Mouse (Mus musculus): Measurements from ENCODE around the gene Pdyn.
A peak's percentile ranks its signal among the peaks of the same experiment; 100 is the strongest.

Gene Pdyn

GRCm38 (mm10) chr2:129679066-129679465 is 20.6 kb downstream of the Pdyn start:
- DNase-seq (ENCODE audit: low read depth, low spot score), result no peak
- Histone ChIP-seq H3K27me3 (ENCODE audit: control insufficient read depth, insufficient read depth, low read length, poor library complexity, severe bottlenecking) (no peaks in the 10 kb centered on the region), H3K36me3 (ENCODE audit: control insufficient read depth, insufficient read depth, low read length, poor library complexity, severe bottlenecking) (no peaks in the 10 kb centered on the region)

DNA sequence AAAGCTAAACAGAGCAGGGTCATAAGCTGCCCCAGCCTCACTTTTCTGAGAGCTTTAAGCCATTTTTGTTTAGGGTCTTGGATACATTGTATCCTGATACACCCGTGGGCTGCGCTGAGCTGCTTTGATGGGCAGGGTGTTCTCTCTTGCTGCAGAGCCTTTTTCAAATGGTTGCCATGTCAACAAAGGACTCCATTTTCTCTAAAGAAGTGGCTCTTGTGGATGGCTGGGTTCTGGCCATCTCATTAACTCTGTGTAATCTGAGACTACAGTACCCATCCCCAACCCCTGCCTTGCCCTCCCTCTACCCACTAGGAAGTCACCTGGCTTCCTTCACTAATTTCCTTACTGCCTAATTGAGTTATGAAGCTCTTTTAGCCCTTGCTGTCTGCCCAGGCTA is 22.0 kb downstream of the Pdyn start:
- DNase-seq (ENCODE audit: low read depth, low spot score), result no peak
- no peaks in the 10 kb centered on the region for H3K36me3 ChIP-seq (ENCODE audit: control insufficient read depth, insufficient read depth, low read length, poor library complexity, severe bottlenecking)
- no peaks in the 10 kb centered on the region for H3K27me3 ChIP-seq (ENCODE audit: control insufficient read depth, insufficient read depth, low read length, poor library complexity, severe bottlenecking)

DNA sequence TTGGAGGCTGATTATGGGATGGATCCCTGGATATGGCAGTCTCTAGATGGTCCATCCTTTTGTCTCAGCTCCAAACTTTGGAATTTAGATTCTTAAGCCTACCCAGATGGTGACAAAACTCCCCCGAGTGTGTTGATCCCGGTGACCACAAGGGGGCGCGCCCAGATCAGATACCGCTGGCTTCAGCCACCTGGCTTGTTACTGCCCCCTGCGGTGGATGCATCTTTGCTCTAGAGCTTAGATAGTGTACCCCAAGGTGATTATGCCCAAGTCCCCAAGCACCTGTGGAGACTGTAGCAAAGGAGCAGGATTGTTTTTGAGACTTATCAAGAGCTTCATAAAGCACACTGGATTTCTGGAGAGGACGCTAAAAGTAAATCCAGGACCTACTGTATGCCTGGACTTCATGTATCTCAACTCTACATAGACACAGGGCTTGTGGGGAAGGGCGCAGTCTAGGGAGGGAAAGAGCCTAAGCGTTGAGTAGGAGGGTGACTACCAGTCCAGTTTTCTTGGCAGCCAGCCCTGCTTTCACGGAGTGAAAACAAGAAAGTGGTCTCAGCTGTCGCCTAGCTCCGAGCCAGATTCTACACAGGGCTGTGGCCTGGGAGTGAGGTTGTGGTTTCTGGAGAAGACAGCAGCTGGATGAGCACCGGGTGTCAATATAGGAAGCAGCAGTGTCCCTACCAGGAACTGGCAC is 24.6 kb downstream of the Pdyn start:
- H3K36me3 ChIP-seq (ENCODE audit: control insufficient read depth, insufficient read depth, low read length, poor library complexity, severe bottlenecking), result no peaks in the 10 kb centered on the region
- DNase-seq (ENCODE audit: low read depth, low spot score), result peak; percentile 89
- H3K27me3 ChIP-seq (ENCODE audit: control insufficient read depth, insufficient read depth, low read length, poor library complexity, severe bottlenecking), result no peaks in the 10 kb centered on the region

GRCm38 (mm10) chr2:129671911-129672310 is 27.7 kb downstream of the Pdyn start:
- Histone ChIP-seq H3K36me3 (ENCODE audit: control insufficient read depth, insufficient read depth, low read length, poor library complexity, severe bottlenecking) (no peaks in the 10 kb centered on the region), H3K27me3 (ENCODE audit: control insufficient read depth, insufficient read depth, low read length, poor library complexity, severe bottlenecking) (no peaks in the 10 kb centered on the region)
- no peak for DNase-seq (ENCODE audit: low read depth, low spot score)

DNA sequence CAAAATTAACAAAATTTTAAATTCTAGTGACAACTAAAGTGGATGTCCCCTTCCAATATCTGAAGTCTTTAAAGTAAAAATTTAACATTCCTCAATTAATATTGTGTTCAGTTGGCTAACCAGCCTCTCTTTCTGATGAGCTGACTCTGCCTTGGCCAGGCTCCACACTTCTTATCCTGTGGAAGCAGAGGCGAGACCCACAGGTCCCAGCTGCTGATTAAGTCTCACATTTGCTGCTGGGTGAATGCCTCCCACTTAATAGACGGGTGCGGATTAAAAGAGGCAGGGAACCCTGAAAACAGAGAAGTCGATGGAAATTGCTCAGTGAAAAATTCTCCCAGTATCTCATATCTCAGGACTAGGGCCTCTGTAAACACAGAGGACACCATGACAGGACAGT is 37.2 kb downstream of the Pdyn start:
- DNase-seq (ENCODE audit: low read depth, low spot score), result no peak
- H3K27me3 ChIP-seq (ENCODE audit: control insufficient read depth, insufficient read depth, low read length, poor library complexity, severe bottlenecking), result no peaks in the 10 kb centered on the region
- H3K36me3 ChIP-seq (ENCODE audit: control insufficient read depth, insufficient read depth, low read length, poor library complexity, severe bottlenecking), result no peaks in the 10 kb centered on the region

GRCm38 (mm10) chr2:129660020-129660419 is 39.6 kb downstream of the Pdyn start:
- DNase-seq (ENCODE audit: low read depth, low spot score), result no peak
- no peaks in the 10 kb centered on the region for H3K36me3 ChIP-seq (ENCODE audit: control insufficient read depth, insufficient read depth, low read length, poor library complexity, severe bottlenecking)
- H3K27me3 ChIP-seq (ENCODE audit: control insufficient read depth, insufficient read depth, low read length, poor library complexity, severe bottlenecking), result no peaks in the 10 kb centered on the region

- DNase-seq (ENCODE audit: low read depth, low spot score), result no peak
- no peaks in the 10 kb centered on the region for H3K27me3 ChIP-seq (ENCODE audit: control insufficient read depth, insufficient read depth, low read length, poor library complexity, severe bottlenecking)
- no peaks in the 10 kb centered on the region for H3K36me3 ChIP-seq (ENCODE audit: control insufficient read depth, insufficient read depth, low read length, poor library complexity, severe bottlenecking)
These were observed 40.8 kb downstream of the Pdyn start for GRCm38 (mm10) chr2:129658796-129659195.

- Histone ChIP-seq H3K36me3 (ENCODE audit: control insufficient read depth, insufficient read depth, low read length, poor library complexity, severe bottlenecking) (no peaks in the 10 kb centered on the region), H3K27me3 (ENCODE audit: control insufficient read depth, insufficient read depth, low read length, poor library complexity, severe bottlenecking) (no peaks in the 10 kb centered on the region)
- no peak for DNase-seq (ENCODE audit: low read depth, low spot score)
These were observed 44.6 kb downstream of the Pdyn start for GRCm38 (mm10) chr2:129655033-129655432.

DNA sequence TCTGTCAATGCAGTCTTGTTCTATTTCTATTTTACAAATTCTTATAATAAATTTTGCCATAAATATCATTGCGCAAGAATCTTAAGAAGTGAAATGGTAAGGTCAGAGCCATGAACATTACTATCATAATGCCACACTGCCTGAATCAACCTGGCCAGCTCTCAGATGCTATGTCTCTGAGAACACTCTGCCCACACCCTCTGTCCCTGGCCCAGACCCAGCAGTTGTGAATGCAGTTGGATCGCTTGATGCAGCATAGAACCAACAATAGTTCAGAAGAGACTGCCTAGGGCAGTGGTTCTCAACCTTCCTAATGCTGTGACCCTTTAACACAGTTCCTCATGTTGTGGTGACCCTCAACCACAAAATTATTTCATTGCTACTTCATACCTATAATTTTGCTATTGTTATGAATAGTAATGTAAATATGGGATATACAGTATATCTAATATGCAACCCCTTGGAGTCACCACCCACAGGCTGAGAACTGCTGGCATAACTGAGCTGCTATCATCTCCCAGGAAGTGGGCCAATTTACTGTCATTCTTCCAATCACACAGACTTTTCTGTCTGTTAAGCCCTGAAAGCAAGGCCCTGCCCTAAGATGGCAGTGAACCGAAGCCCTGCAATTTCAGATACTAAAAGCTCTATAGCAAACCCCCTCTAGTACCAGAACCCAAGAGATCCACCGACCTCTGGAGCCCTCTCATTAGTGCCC is 45.3 kb downstream of the Pdyn start:
- DNase-seq (ENCODE audit: low read depth, low spot score), result no peak
- Histone ChIP-seq H3K27me3 (ENCODE audit: control insufficient read depth, insufficient read depth, low read length, poor library complexity, severe bottlenecking) (no peaks in the 10 kb centered on the region), H3K36me3 (ENCODE audit: control insufficient read depth, insufficient read depth, low read length, poor library complexity, severe bottlenecking) (no peaks in the 10 kb centered on the region)

GRCm38 (mm10) chr2:129653632-129654031 is 46.0 kb downstream of the Pdyn start:
- no peaks in the 10 kb centered on the region for H3K27me3 ChIP-seq (ENCODE audit: control insufficient read depth, insufficient read depth, low read length, poor library complexity, severe bottlenecking)
- no peak for DNase-seq (ENCODE audit: low read depth, low spot score)
- H3K36me3 ChIP-seq (ENCODE audit: control insufficient read depth, insufficient read depth, low read length, poor library complexity, severe bottlenecking), result no peaks in the 10 kb centered on the region

DNA sequence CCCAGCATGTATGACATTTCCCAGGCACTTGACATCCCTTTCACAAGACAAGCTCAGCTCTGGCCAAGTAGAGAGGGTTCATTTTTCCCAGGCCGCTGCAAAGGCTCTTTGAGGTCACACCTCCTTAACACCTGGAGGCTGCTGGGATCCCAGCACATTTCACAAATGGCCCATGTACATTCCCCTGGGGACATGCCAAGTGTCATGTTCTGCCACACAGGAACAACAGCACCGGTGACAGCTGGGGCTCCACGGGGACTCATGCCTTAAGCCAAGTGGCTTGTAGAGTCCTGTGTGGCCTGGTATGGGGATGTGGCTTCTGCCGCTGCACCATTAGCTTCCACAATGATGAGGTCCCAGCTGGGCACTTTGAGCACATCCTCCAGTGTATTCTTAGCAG is 47.0 kb downstream of the Pdyn start:
- Histone ChIP-seq H3K36me3 (ENCODE audit: control insufficient read depth, insufficient read depth, low read length, poor library complexity, severe bottlenecking) (no peaks in the 10 kb centered on the region), H3K27me3 (ENCODE audit: control insufficient read depth, insufficient read depth, low read length, poor library complexity, severe bottlenecking) (no peaks in the 10 kb centered on the region)
- DNase-seq (ENCODE audit: low read depth, low spot score), result no peak

Measured in splenic B cell, adult 2 months (primary cell).